Mouse (Mus musculus) ES-E14 (cell line): Measurements from ENCODE around the gene Ncor1.

Experiments
- CHD2 ChIP-seq: IDR thresholded peaks from 2 replicates; pipeline ENCODE4 v1.6.1; 2014; ENCODE audit warnings: mild to moderate bottlenecking, low read depth, low read length, inconsistent platforms
- HCFC1 ChIP-seq: IDR thresholded peaks from 2 replicates; pipeline ENCODE4 v1.6.1; 2012; ENCODE audit warnings: low read length, inconsistent platforms, borderline replicate concordance; ENCODE audit not compliant: insufficient read depth
- MAFK ChIP-seq: IDR thresholded peaks from 2 replicates; pipeline ENCODE4 v1.6.1; 2014; ENCODE audit warnings: mild to moderate bottlenecking, low read depth, low read length, inconsistent platforms; ENCODE audit not compliant: insufficient read depth
- ZC3H11A ChIP-seq: IDR thresholded peaks from 2 replicates; pipeline ENCODE4 v1.6.1; 2012; ENCODE audit warnings: low read depth, mild to moderate bottlenecking, inconsistent platforms, low read length, borderline replicate concordance
- ZNF384 ChIP-seq: IDR thresholded peaks from 2 replicates; pipeline ENCODE4 v1.6.1; 2012; ENCODE audit warnings: low read depth, low read length, inconsistent platforms

GRCm38 (mm10) chr11:62309296-62309695, 149.0 kb downstream of the Ncor1 start:
- TF ChIP-seq CHD2 (no peak), HCFC1 (no peak), MAFK (no peak), ZNF384 (no peak), ZC3H11A (no peak)
